Mouse (Mus musculus) cerebellum, adult 18-20 months (tissue): ENCODE measurements around the gene Ift80.
"Not testable (repeated sequence)": the region's sequence is repeated elsewhere in the genome, so short reads cannot be mapped to it uniquely, and the experiment has no call there.

ENCODE experiments used
- DNase-seq, 2 experiments: peaks; one replicate each; pipeline ENCODE4 v3.0.0; 2021

The Ift80 gene

GRCm38 (mm10) chr3:69004437-69005337 is at the start of gene Ift80, which contains the start of gene Smc4:
TSS of gene Ift80 (minus strand) at chr3:69004570.
TSS of gene Smc4 (plus strand) at chr3:69004738.
- peak; percentile 96 to 97 for DNase-seq

- no peak for DNase-seq
Observed at GRCm38 (mm10) chr3:69051894-69052293, 47.5 kb upstream of the Ift80 start.

GRCm38 (mm10) chr3:69049011-69049410 is 44.6 kb upstream of the Ift80 start:
- no peak for DNase-seq

GRCm38 (mm10) chr3:69047684-69048083 is 43.3 kb upstream of the Ift80 start:
- no peak for DNase-seq

- DNase-seq = no peak
Observed at GRCm38 (mm10) chr3:69046509-69046908, 42.1 kb upstream of the Ift80 start.

GRCm38 (mm10) chr3:69045750-69046149 is 41.4 kb upstream of the Ift80 start:
- DNase-seq = no peak

- no peak for DNase-seq
Observed at GRCm38 (mm10) chr3:69045400-69045703, 41.0 kb upstream of the Ift80 start.

- DNase-seq = peak; percentile 90 to 97
Observed at GRCm38 (mm10) chr3:69044645-69045399, 40.5 kb upstream of the Ift80 start, which contains the start of gene Trim59. TSS of gene Trim59 (minus strand) at chr3:69044755.

- no peak for DNase-seq
Observed at GRCm38 (mm10) chr3:69044167-69044591, 39.8 kb upstream of the Ift80 start.

- DNase-seq = no peak
Observed at GRCm38 (mm10) chr3:69041298-69041697, 36.9 kb upstream of the Ift80 start.

GRCm38 (mm10) chr3:69040105-69040504 is 35.7 kb upstream of the Ift80 start:
- DNase-seq = no peak

- no peak for DNase-seq
Observed at GRCm38 (mm10) chr3:69026133-69026783, 21.9 kb upstream of the Ift80 start.

- no peak for DNase-seq
Observed at GRCm38 (mm10) chr3:69020764-69021163, 16.4 kb upstream of the Ift80 start.

GRCm38 (mm10) chr3:69020285-69020684 is 15.9 kb upstream of the Ift80 start:
- no peak for DNase-seq

- DNase-seq = not testable (repeated sequence)
Observed at GRCm38 (mm10) chr3:69018635-69019034, 14.3 kb upstream of the Ift80 start.

- no peak for DNase-seq
Observed at GRCm38 (mm10) chr3:69017181-69017580, 12.8 kb upstream of the Ift80 start.

GRCm38 (mm10) chr3:69008873-69009272 is 4.5 kb upstream of the Ift80 start:
- DNase-seq = no peak

GRCm38 (mm10) chr3:69006246-69006760 is 1.9 kb upstream of the Ift80 start:
- no peak for DNase-seq

- DNase-seq = peak; percentile 42 to 49
Observed at GRCm38 (mm10) chr3:69005338-69006245, 1.2 kb upstream of the Ift80 start.

GRCm38 (mm10) chr3:69004055-69004436 is 324 bp downstream of the Ift80 start:
- DNase-seq = peak in 1 of 2 experiments; percentile 7

- DNase-seq = no peak
Observed at GRCm38 (mm10) chr3:69002781-69003180, 1.6 kb downstream of the Ift80 start.

- no peak for DNase-seq
Observed at GRCm38 (mm10) chr3:68986550-68986949, 17.8 kb downstream of the Ift80 start.
